Mouse (Mus musculus) MEL (cell line): ENCODE results near the gene Pi4ka. TPM values are rescaled to one million over a fixed set of nuclear protein-coding genes. Genes with fewer than 3 reads are reported as not detected.

ENCODE experiments used
- DNase-seq: peaks from one replicate; pipeline ENCODE4 v3.0.0; 2011; ENCODE audit warnings: low read depth, low spot score
- H3K27ac ChIP-seq: 2 replicates; pipeline ENCODE4 v1.5.1; 2012; ENCODE audit warnings: low read depth, mild to moderate bottlenecking, control low read depth, low read length, moderate library complexity; ENCODE audit not compliant: control insufficient read depth
- H3K27me3 ChIP-seq, 2 experiments: fragments of 150-350 bp in 1 of 2; sonication (generic) in 1 of 2; 2 replicates each; pipeline ENCODE4 v1.6.1; 2012; ENCODE audit warnings: low read length in 2 of 2, mild to moderate bottlenecking in 2 of 2, improper control_type of control experiment in 1 of 2, moderate library complexity in 1 of 2; ENCODE audit not compliant: insufficient read depth in 2 of 2, control insufficient read depth in 1 of 2
- H3K36me3 ChIP-seq, 2 experiments: 2 replicates each; pipeline ENCODE4 v1.6.1; 2012 to 2014; ENCODE audit warnings: low read length in 2 of 2, improper control_type of control experiment in 1 of 2, inconsistent platforms in 1 of 2, mild to moderate bottlenecking in 1 of 2; ENCODE audit not compliant: insufficient read depth in 2 of 2, control insufficient read depth in 1 of 2
- H3K4me1 ChIP-seq, 2 experiments: fragments of 150-350 bp in 1 of 2; sonication (generic) in 1 of 2; 2 replicates each; pipeline ENCODE4 v1.6.1; 2012; ENCODE audit warnings: low read length in 2 of 2, improper control_type of control experiment in 1 of 2, mild to moderate bottlenecking in 1 of 2; ENCODE audit not compliant: insufficient read depth in 2 of 2, control insufficient read depth in 1 of 2
- H3K4me3 ChIP-seq, 2 experiments: fragments of 150-350 bp in 1 of 2; sonication (generic) in 1 of 2; 2 replicates each; pipeline ENCODE4 v1.5.1; 2012; ENCODE audit warnings: low read depth in 2 of 2, low read length in 2 of 2, mild to moderate bottlenecking in 2 of 2, moderate library complexity in 2 of 2, control low read depth in 1 of 2, improper control_type of control experiment in 1 of 2; ENCODE audit not compliant: control insufficient read depth in 1 of 2, insufficient read depth in 1 of 2
- H3K79me2 ChIP-seq: 2 replicates; pipeline ENCODE4 v1.6.1; 2012; ENCODE audit warnings: mild to moderate bottlenecking, low read length, moderate library complexity; ENCODE audit not compliant: control insufficient read depth, poor library complexity, insufficient read depth
- H3K9ac ChIP-seq: 2 replicates; pipeline ENCODE4 v1.6.1; 2012; ENCODE audit warnings: low read depth, mild to moderate bottlenecking, control low read depth, low read length, moderate library complexity; ENCODE audit not compliant: control insufficient read depth, poor library complexity, severe bottlenecking
- H3K9me3 ChIP-seq: fragments of 150-350 bp; sonication (generic); replicated peaks from 2 replicates; pipeline ENCODE4 v1.6.1; 2012; ENCODE audit warnings: mild to moderate bottlenecking, low read length, improper control_type of control experiment, moderate library complexity; ENCODE audit not compliant: insufficient read depth
- BHLHE40 ChIP-seq: IDR thresholded peaks from 2 replicates; pipeline ENCODE4 v1.6.1; 2012; ENCODE audit warnings: low read depth, mild to moderate bottlenecking, inconsistent platforms, low read length, improper control_type of control experiment, borderline replicate concordance
- CHD1 ChIP-seq: IDR thresholded peaks from 2 replicates; pipeline ENCODE4 v1.6.1; 2012; ENCODE audit warnings: low read depth, mild to moderate bottlenecking, inconsistent platforms, low read length, improper control_type of control experiment
- CHD2 ChIP-seq: IDR thresholded peaks from 2 replicates; pipeline ENCODE4 v1.6.1; 2011; ENCODE audit warnings: low read length, improper control_type of control experiment
- E2F4 ChIP-seq: IDR thresholded peaks from 2 replicates; pipeline ENCODE4 v1.6.1; 2011; ENCODE audit warnings: low read depth, low read length, improper control_type of control experiment, borderline replicate concordance
- ELF1 ChIP-seq: IDR thresholded peaks from 2 replicates; pipeline ENCODE4 v1.6.1; 2014; ENCODE audit warnings: low read depth, mild to moderate bottlenecking, inconsistent platforms, low read length, improper control_type of control experiment, moderate library complexity
- EP300 ChIP-seq, 2 experiments: IDR thresholded peaks; 2 replicates each; pipeline ENCODE4 v1.6.1; 2011; ENCODE audit warnings: improper control_type of control experiment in 2 of 2, low read length in 2 of 2, low read depth in 1 of 2, mild to moderate bottlenecking in 1 of 2
- ETS1 ChIP-seq: IDR thresholded peaks from 2 replicates; pipeline ENCODE4 v1.6.1; 2012; ENCODE audit warnings: low read depth, mild to moderate bottlenecking, inconsistent platforms, low read length, improper control_type of control experiment, moderate library complexity
- GABPA ChIP-seq: IDR thresholded peaks from 2 replicates; pipeline ENCODE4 v1.6.1; 2012; ENCODE audit warnings: low read depth, mild to moderate bottlenecking, inconsistent platforms, low read length, improper control_type of control experiment, moderate library complexity
- GATA1 ChIP-seq: IDR thresholded peaks from 2 replicates; pipeline ENCODE4 v1.6.1; 2011; ENCODE audit warnings: low read depth, low read length, improper control_type of control experiment
- HCFC1 ChIP-seq: IDR thresholded peaks from 2 replicates; pipeline ENCODE4 v1.6.1; 2012; ENCODE audit warnings: low read depth, mild to moderate bottlenecking, inconsistent platforms, low read length, improper control_type of control experiment, moderate library complexity
- MAFK ChIP-seq: IDR thresholded peaks from 2 replicates; pipeline ENCODE4 v1.6.1; 2011; ENCODE audit warnings: low read depth, mild to moderate bottlenecking, low read length, improper control_type of control experiment, borderline replicate concordance
- MAX ChIP-seq: IDR thresholded peaks from 2 replicates; pipeline ENCODE4 v1.6.1; 2011; ENCODE audit warnings: low read length, improper control_type of control experiment
- MAZ ChIP-seq: IDR thresholded peaks from 2 replicates; pipeline ENCODE4 v1.6.1; 2012; ENCODE audit warnings: low read depth, mild to moderate bottlenecking, inconsistent platforms, low read length, improper control_type of control experiment
- MEF2A ChIP-seq: IDR thresholded peaks from 2 replicates; pipeline ENCODE4 v1.6.1; 2014; ENCODE audit warnings: low read depth, mild to moderate bottlenecking, inconsistent platforms, low read length, improper control_type of control experiment; ENCODE audit not compliant: poor library complexity, insufficient replicate concordance, severe bottlenecking; ENCODE audit errors: extremely low read depth
- MXI1 ChIP-seq: IDR thresholded peaks from 2 replicates; pipeline ENCODE4 v1.6.1; 2011; ENCODE audit warnings: mild to moderate bottlenecking, low read depth, low read length, improper control_type of control experiment
- MYC ChIP-seq: IDR thresholded peaks from 2 replicates; pipeline ENCODE4 v1.6.1; 2011; ENCODE audit warnings: low read depth, mild to moderate bottlenecking, low read length, improper control_type of control experiment, moderate library complexity
- NRF1 ChIP-seq: IDR thresholded peaks from 2 replicates; pipeline ENCODE4 v1.6.1; 2014; ENCODE audit warnings: low read depth, mild to moderate bottlenecking, inconsistent platforms, low read length, improper control_type of control experiment, moderate library complexity; ENCODE audit not compliant: poor library complexity, insufficient read depth, severe bottlenecking
- POLR2A ChIP-seq, 2 experiments: IDR thresholded peaks; 2 replicates each; pipeline ENCODE4 v1.6.1; 2011 to 2012; ENCODE audit warnings: low read length in 2 of 2, mild to moderate bottlenecking in 2 of 2, control low read depth in 1 of 2, improper control_type of control experiment in 1 of 2, low read depth in 1 of 2, moderate library complexity in 1 of 2; ENCODE audit not compliant: control insufficient read depth in 1 of 2, insufficient read depth in 1 of 2, poor library complexity in 1 of 2
- POLR2AphosphoS5 ChIP-seq: IDR thresholded peaks from 2 replicates; pipeline ENCODE4 v1.6.1; 2012; ENCODE audit warnings: low read depth, borderline replicate concordance, mild to moderate bottlenecking, inconsistent platforms, low read length, moderate library complexity, mixed read lengths
- RCOR1 ChIP-seq: IDR thresholded peaks from 2 replicates; pipeline ENCODE4 v1.6.1; 2012; ENCODE audit warnings: low read depth, mild to moderate bottlenecking, inconsistent platforms, low read length, improper control_type of control experiment
- SMC3 ChIP-seq: IDR thresholded peaks from 2 replicates; pipeline ENCODE4 v1.6.1; 2011; ENCODE audit warnings: low read depth, low read length, improper control_type of control experiment
- TAL1 ChIP-seq: IDR thresholded peaks from 2 replicates; pipeline ENCODE4 v1.6.1; 2012; ENCODE audit warnings: mild to moderate bottlenecking, inconsistent platforms, low read length, moderate library complexity, mixed read lengths
- TBP ChIP-seq: IDR thresholded peaks from 2 replicates; pipeline ENCODE4 v1.8.0; 2011; ENCODE audit warnings: low read depth, low read length, improper control_type of control experiment
- TCF12 ChIP-seq: IDR thresholded peaks from 2 replicates; pipeline ENCODE4 v1.6.1; 2014; ENCODE audit warnings: low read depth, mild to moderate bottlenecking, inconsistent platforms, low read length, improper control_type of control experiment, moderate library complexity
- UBTF ChIP-seq: IDR thresholded peaks from 2 replicates; pipeline ENCODE4 v1.6.1; 2012; ENCODE audit warnings: low read depth, mild to moderate bottlenecking, inconsistent platforms, low read length, improper control_type of control experiment, moderate library complexity, borderline replicate concordance; ENCODE audit not compliant: insufficient read depth
- USF2 ChIP-seq, 2 experiments: IDR thresholded peaks; 2 replicates each; pipeline ENCODE4 v1.6.1; 2011 to 2012; ENCODE audit warnings: improper control_type of control experiment in 2 of 2, low read length in 2 of 2, borderline replicate concordance in 1 of 2, inconsistent platforms in 1 of 2, low read depth in 1 of 2, mild to moderate bottlenecking in 1 of 2; ENCODE audit not compliant: insufficient read depth in 1 of 2
- ZC3H11A ChIP-seq: IDR thresholded peaks from 2 replicates; pipeline ENCODE4 v1.6.1; 2012; ENCODE audit warnings: low read depth, mild to moderate bottlenecking, inconsistent platforms, low read length, improper control_type of control experiment
- ZKSCAN1 ChIP-seq: IDR thresholded peaks from 2 replicates; pipeline ENCODE4 v1.6.1; 2012; ENCODE audit warnings: low read depth, mild to moderate bottlenecking, inconsistent platforms, low read length, improper control_type of control experiment, moderate library complexity
- ZMIZ1 ChIP-seq: IDR thresholded peaks from 2 replicates; pipeline ENCODE4 v1.6.1; 2012; ENCODE audit warnings: low read depth, mild to moderate bottlenecking, inconsistent platforms, low read length, improper control_type of control experiment, moderate library complexity
- ZNF384 ChIP-seq: IDR thresholded peaks from 2 replicates; pipeline ENCODE4 v1.6.1; 2012; ENCODE audit warnings: low read depth, mild to moderate bottlenecking, inconsistent platforms, low read length, improper control_type of control experiment
- polyA plus RNA-seq, 2 experiments: library from polyadenylated mRNA; stranded (reverse) in 1 of 2; unstranded in 1 of 2; fragments of >175 nt in 1 of 2; fragments of >200 nt in 1 of 2; gene quantifications; 2 replicates each; pipeline versions ENCODE4 v1.2.1 to v1.2.4; 2012; ENCODE audit warnings: low replicate concordance in 2 of 2, low read depth in 1 of 2; ENCODE audit not compliant: insufficient read length in 2 of 2, insufficient read depth in 1 of 2, missing spikeins in 1 of 2
- total RNA-seq: library from RNA; depleted of rRNA; stranded (reverse); fragments of 300-350 nt; gene quantifications from 2 replicates; pipeline ENCODE4 v1.2.3, GENCODE M21; 2012

The Pi4ka gene
- total and polyA plus RNA-seq, 3 experiments: 25.0 to 286 (median 73.1) TPM

DNA sequence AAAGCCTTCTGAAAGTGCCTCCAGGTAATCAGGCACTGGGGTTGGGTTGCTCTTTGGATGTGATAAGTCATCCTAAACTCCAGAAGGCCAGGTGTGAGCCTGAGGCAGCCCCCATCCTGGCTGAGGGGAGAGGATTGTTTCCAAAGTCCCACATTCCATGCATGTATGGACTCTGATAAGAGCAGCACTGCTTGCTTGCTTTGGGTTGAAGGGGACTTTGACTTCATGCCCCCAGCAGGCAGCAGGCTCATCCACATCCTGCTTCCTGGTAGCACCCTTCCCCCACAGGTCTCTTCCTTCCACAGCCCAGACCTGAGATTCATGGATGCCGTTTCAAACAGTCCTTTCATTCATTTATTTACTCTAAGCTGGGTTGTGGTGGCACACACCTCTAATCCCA lies 162.4 kb downstream of the Pi4ka start:
- Histone ChIP-seq H3K9me3 (no peaks in the 10 kb centered on the region), H3K4me1 (peaks cover 17 to 34% of the 10 kb centered on the region in 2 experiments), H3K4me3 (no peak overlapping the region), H3K27ac (no peak overlapping the region)
- DNase-seq: no peak
- TF ChIP-seq CHD1: no peak
- TF ChIP-seq ZNF384: no peak
- no peak for TF ChIP-seq RCOR1
- TF ChIP-seq MYC: no peak
- no peak for TF ChIP-seq MAZ
- no peak for TF ChIP-seq HCFC1
- no peak for TF ChIP-seq MXI1
- no peak for TF ChIP-seq MEF2A
- TF ChIP-seq, all 39 proteins: peak for 0
- Histone ChIP-seq H3K36me3 (peaks cover 0 to 28% of the 10 kb centered on the region in 2 experiments; a peak in 2 of 4 replicates), H3K79me2 (peaks cover 9% of the 10 kb centered on the region), H3K9ac (no peak overlapping the region), H3K27me3 (no peaks in the 10 kb centered on the region)

DNA sequence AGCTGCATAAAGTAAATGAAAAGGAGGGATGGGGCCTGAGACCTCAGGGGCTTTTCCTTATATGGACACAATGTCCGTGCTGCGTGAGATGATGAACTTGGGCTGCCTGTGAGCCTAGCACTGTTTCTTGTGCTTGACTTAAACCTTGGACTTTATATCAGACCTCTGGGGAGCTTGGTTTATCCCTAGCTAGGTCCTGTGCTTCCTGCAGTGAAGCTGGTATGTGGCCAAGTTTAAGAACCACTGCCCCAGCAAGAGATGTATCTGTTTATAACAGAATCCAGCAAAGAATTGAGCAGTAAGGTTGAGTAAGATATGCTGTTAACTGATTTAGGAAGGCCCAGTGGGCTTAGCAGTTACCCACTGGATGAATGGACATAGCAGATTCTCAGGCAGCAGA lies 166.7 kb downstream of the Pi4ka start:
- Histone ChIP-seq H3K9ac (no peak overlapping the region), H3K4me3 (no peak overlapping the region), H3K79me2 (peaks cover 25% of the 10 kb centered on the region), H3K27me3 (no peaks in the 10 kb centered on the region), H3K9me3 (no peaks in the 10 kb centered on the region), H3K27ac (no peak overlapping the region), H3K4me1 (peaks cover 32 to 60% of the 10 kb centered on the region in 2 experiments), H3K36me3 (peaks cover 0 to 47% of the 10 kb centered on the region in 2 experiments; a peak in 2 of 4 replicates)
- peak; percentile 41 for DNase-seq
- TF ChIP-seq MAZ (no peak), EP300 (IDR thresholded peaks at IDR 0.05; ENCODE audit: low read depth in 1 of 2, low read length in 2 of 2) (peak; percentile 57 to 70; a peak in 3 of 4 replicates), CHD1 (no peak), TCF12 (peak; percentile 75), UBTF (no peak), SMC3 (no peak), CHD2 (no peak), GATA1 (peak; percentile 45; the same call in 1 of the 2 replicates), ZNF384 (no peak), MAFK (no peak), ETS1 (peak; percentile 52; the same call in 1 of the 2 replicates), E2F4 (no peak), RCOR1 (peak; percentile 68; the same call in 1 of the 2 replicates), HCFC1 (no peak), MAX (no peak), ZKSCAN1 (no peak), MXI1 (peak; percentile 26; the same call in 1 of the 2 replicates), ELF1 (no peak), POLR2A (IDR thresholded peaks at IDR 0.05; ENCODE audit: control insufficient read depth in 1 of 2, insufficient read depth in 1 of 2, low read depth in 1 of 2, low read length in 2 of 2, poor library complexity in 1 of 2) (no peak), MYC (no peak), ZC3H11A (no peak), GABPA (no peak), POLR2AphosphoS5 (no peak), BHLHE40 (no peak), TAL1 (peak; percentile 42), NRF1 (no peak), TBP (no peak), ZMIZ1 (no peak), USF2 (IDR thresholded peaks at IDR 0.05; ENCODE audit: borderline replicate concordance in 1 of 2, insufficient read depth in 1 of 2, low read depth in 1 of 2, low read length in 2 of 2) (no peak)
